In genomic region chrX:95196104-95196919, GRCm38 (mm10) we compare ENCODE assay signal across 9 mouse cellular contexts. TPM values are rescaled to one million over a fixed set of nuclear protein-coding genes. Genes with fewer than 3 reads are reported as not detected.
DNase-seq lines count a peak whose midpoint lies in the region; ATAC-seq lines count a peak whose summit lies in the region.
"Had no signal": no experiment of that assay in that cellular context is flagged by ENCODE, and none has a peak within 500 bp of the region (broad histone marks: within the 10 kb centered on the region; RNA-seq: fewer than 3 reads in every experiment).

TSS of gene Arhgef9 (minus strand) at chrX:95196856.

- H3K9me3 ChIP-seq in kidney, embryonic 16.5 days (ENCODE audit: low read length), result no peaks in the 10 kb centered on the region
- H3K9me3 ChIP-seq in forebrain, embryonic 15.5 days, result no peaks in the 10 kb centered on the region
- H3K9me3 ChIP-seq in hindbrain, embryonic 11.5 days (ENCODE audit: control insufficient read depth, low read length), result no peaks in the 10 kb centered on the region
- no peaks in the 10 kb centered on the region for H3K9me3 ChIP-seq in limb, embryonic 13.5 days
- H3K9me3 ChIP-seq in neural tube, embryonic 12.5 days, result no peaks in the 10 kb centered on the region
- H3K9me3 ChIP-seq: G1E had no signal

- ATAC-seq in kidney, embryonic 16.5 days (ENCODE audit: low FRiP score, low TSS enrichment), result peak; percentile 89
- ATAC-seq in forebrain, embryonic 15.5 days (replicated peaks), result peak; percentile 87
- peak; percentile 91 for ATAC-seq in hindbrain, embryonic 11.5 days (ENCODE audit: low FRiP score)
- peak; percentile 78 for ATAC-seq in limb, embryonic 13.5 days (ENCODE audit: low FRiP score, low read depth)
- ATAC-seq in neural tube, embryonic 12.5 days (ENCODE audit: low FRiP score, low read depth), result peak; percentile 87
- ATAC-seq in erythroid progenitor cell, adult 5-6 weeks (replicated peaks; ENCODE audit: low FRiP score, poor library complexity, severe bottlenecking), result no peak

- no peak for DNase-seq in kidney, adult 18-20 months
- peak; percentile 24 for DNase-seq in cerebellum, adult 11 months
- peak; percentile 53 for DNase-seq in hindbrain, embryonic 11.5 days (ENCODE audit: low spot score)

- no peak within 1 kb of the TSS for H3K27ac ChIP-seq in kidney, embryonic 16.5 days (ENCODE audit: low read length)
- H3K27ac ChIP-seq in forebrain, embryonic 15.5 days (replicated peaks), result peak within 1 kb of the TSS; percentile 69
- no peak within 1 kb of the TSS for H3K27ac ChIP-seq in hindbrain, embryonic 11.5 days (ENCODE audit: low read depth, low read length)
- H3K27ac ChIP-seq in limb, embryonic 13.5 days, result peak within 1 kb of the TSS; percentile 48; the same call in 1 of the 2 replicates
- no peak within 1 kb of the TSS for H3K27ac ChIP-seq in neural tube, embryonic 12.5 days

- peak within 1 kb of the TSS; percentile 62 for H3K4me2 ChIP-seq in kidney, embryonic 16.5 days (replicated peaks; ENCODE audit: low read depth, low read length)
- H3K4me2 ChIP-seq in forebrain, embryonic 15.5 days (replicated peaks), result peak within 1 kb of the TSS; percentile 51
- peak within 1 kb of the TSS; percentile 36 for H3K4me2 ChIP-seq in hindbrain, embryonic 11.5 days (replicated peaks; ENCODE audit: low read depth, low read length)
- peak within 1 kb of the TSS; percentile 63 for H3K4me2 ChIP-seq in limb, embryonic 13.5 days (replicated peaks)
- peak within 1 kb of the TSS; percentile 58 for H3K4me2 ChIP-seq in neural tube, embryonic 12.5 days (replicated peaks)

- peaks cover 10% of the 10 kb centered on the region; the same call in 1 of the 2 replicates for H3K27me3 ChIP-seq in kidney, embryonic 16.5 days (ENCODE audit: insufficient read depth, low read length)
- no peaks in the 10 kb centered on the region for H3K27me3 ChIP-seq in forebrain, embryonic 15.5 days
- no peaks in the 10 kb centered on the region for H3K27me3 ChIP-seq in hindbrain, embryonic 11.5 days (ENCODE audit: control insufficient read depth, insufficient read depth, low read length)
- H3K27me3 ChIP-seq in limb, embryonic 13.5 days, result 0 out of 2 replicates have a peak, but pooled peaks cover 4% of the 10 kb centered on the region
- H3K27me3 ChIP-seq in neural tube, embryonic 12.5 days (replicated peaks), result no peaks in the 10 kb centered on the region

- H3K4me1 ChIP-seq in kidney, embryonic 16.5 days (ENCODE audit: insufficient read depth, low read length), result no peaks in the 10 kb centered on the region
- H3K4me1 ChIP-seq in forebrain, embryonic 15.5 days, result no peaks in the 10 kb centered on the region
- no peaks in the 10 kb centered on the region for H3K4me1 ChIP-seq in hindbrain, embryonic 11.5 days (replicated peaks; ENCODE audit: control insufficient read depth, insufficient read depth, low read length)
- H3K4me1 ChIP-seq in limb, embryonic 13.5 days, result 0 out of 2 replicates have a peak, but pooled peaks cover 5% of the 10 kb centered on the region
- H3K4me1 ChIP-seq in neural tube, embryonic 12.5 days, result no peaks in the 10 kb centered on the region

- H3K4me3 ChIP-seq in kidney, embryonic 16.5 days (ENCODE audit: low read length), result peak within 1 kb of the TSS; percentile 49
- H3K4me3 ChIP-seq in forebrain, embryonic 15.5 days, result peak within 1 kb of the TSS; percentile 48
- peak within 1 kb of the TSS; percentile 26 for H3K4me3 ChIP-seq in hindbrain, embryonic 11.5 days (ENCODE audit: low read depth, low read length)
- peak within 1 kb of the TSS; percentile 46 for H3K4me3 ChIP-seq in limb, embryonic 13.5 days
- H3K4me3 ChIP-seq in neural tube, embryonic 12.5 days, result peak within 1 kb of the TSS; percentile 36

- no peaks in the 10 kb centered on the region for H3K36me3 ChIP-seq in kidney, embryonic 16.5 days (ENCODE audit: insufficient read depth, low read length)
- H3K36me3 ChIP-seq in forebrain, embryonic 15.5 days, result no peaks in the 10 kb centered on the region
- no peaks in the 10 kb centered on the region for H3K36me3 ChIP-seq in hindbrain, embryonic 11.5 days (ENCODE audit: control insufficient read depth, insufficient read depth, low read length)
- no peaks in the 10 kb centered on the region for H3K36me3 ChIP-seq in limb, embryonic 13.5 days
- H3K36me3 ChIP-seq in neural tube, embryonic 12.5 days, result no peaks in the 10 kb centered on the region
- H3K36me3 ChIP-seq: G1E had no signal

- 30% methylated on average over 24 of the region's 24 CpGs for WGBS in kidney, embryonic 16.5 days
- WGBS in forebrain, embryonic 15.5 days, result 19% methylated on average over 23 of the region's 24 CpGs
- 22% methylated on average over 19 of the region's 24 CpGs for WGBS in hindbrain, embryonic 11.5 days
- WGBS in limb, embryonic 13.5 days, result 21% methylated on average over 20 of the region's 24 CpGs
- 29% methylated on average over 24 of the region's 24 CpGs for WGBS in neural tube, embryonic 12.5 days

- peak within 1 kb of the TSS; percentile 57 for H3K9ac ChIP-seq in kidney, embryonic 16.5 days (replicated peaks; ENCODE audit: low read length)
- H3K9ac ChIP-seq in forebrain, embryonic 15.5 days (replicated peaks), result peak within 1 kb of the TSS; percentile 57
- H3K9ac ChIP-seq in hindbrain, embryonic 11.5 days (ENCODE audit: low read depth, low read length), result peak within 1 kb of the TSS; percentile 53
- peak within 1 kb of the TSS; percentile 62 for H3K9ac ChIP-seq in limb, embryonic 13.5 days
- H3K9ac ChIP-seq in neural tube, embryonic 12.5 days, result peak within 1 kb of the TSS; percentile 48

RNA-seq across cellular contexts. Expression of gene Arhgef9, which starts in this region (rescaled TPM):
- polyA plus RNA-seq in kidney, embryonic 16.5 days (2015; fragmentation: Nextera tagmentation; extraction: Ambion mirVana), result 15.1 and 15.8 TPM in 2 replicates
- polyA plus RNA-seq in forebrain, embryonic 15.5 days (2015; fragmentation: Nextera tagmentation; extraction: Ambion mirVana), result 41.7 and 46.0 TPM in 2 replicates
- 12.3 and 17.5 TPM in 2 replicates for polyA plus RNA-seq in hindbrain, embryonic 11.5 days (2014; fragmentation: Nextera tagmentation; extraction: Ambion mirVana)
- 26.9 and 27.8 TPM in 2 replicates for polyA plus RNA-seq in limb, embryonic 13.5 days (2015; fragmentation: Nextera tagmentation; extraction: Ambion mirVana)
- 20.9 and 27.3 TPM in 2 replicates for polyA plus RNA-seq in neural tube, embryonic 12.5 days (2016; fragmentation: Nextera tagmentation; extraction: Ambion mirVana)
- total RNA-seq in erythroid progenitor cell, adult 5-6 weeks (2015; ENCODE audit: low replicate concordance), result 0.84 TPM in 1 of 2 replicates, not detected in the other
- 0.98 TPM in 1 of 2 replicates, not detected in the other for total RNA-seq in erythroid progenitor cell, adult 5-6 weeks (2017; ENCODE audit: low replicate concordance)
- polyA plus RNA-seq: G1E had no signal

Comparison
In these comparisons a context has a peak if more than half of its experiments do, and no peak if none do; other contexts are left out.
1. H3K27ac ChIP-seq: peak in forebrain, embryonic 15.5 days (single experiment) and limb, embryonic 13.5 days (single experiment); none in kidney, embryonic 16.5 days (single experiment), hindbrain, embryonic 11.5 days (single experiment) and neural tube, embryonic 12.5 days (single experiment).
2. Peak in every context shown above with its lines, with median percentiles within 50 percentile points of each other: H3K4me2 ChIP-seq, H3K4me3 ChIP-seq and H3K9ac ChIP-seq.